Mouse (Mus musculus) C2C12 (cell line): ENCODE data around the gene Plcb4. TPM values are rescaled to one million over a fixed set of nuclear protein-coding genes. Genes with fewer than 3 reads are reported as not detected.

Experiments used
- H3K27me3 ChIP-seq: one replicate; pipeline ENCODE4 v1.6.1; 2011; ENCODE audit not compliant: control insufficient read depth, insufficient read depth, insufficient read length
- H3K36me3 ChIP-seq: one replicate; pipeline ENCODE4 v1.6.1; 2011; ENCODE audit not compliant: control insufficient read depth, insufficient read depth
- H3K4me3 ChIP-seq: one replicate; pipeline ENCODE4 v1.5.1; 2011; ENCODE audit warnings: mild to moderate bottlenecking, control low read depth; ENCODE audit not compliant: poor library complexity, insufficient read depth, severe bottlenecking
- H3K79me2 ChIP-seq: one replicate; pipeline ENCODE4 v1.6.1; 2011; ENCODE audit not compliant: control insufficient read depth, insufficient read depth
- H3K79me3 ChIP-seq: one replicate; pipeline ENCODE4 v1.6.1; 2011; ENCODE audit warnings: low read depth, control low read depth
- H3ac ChIP-seq: one replicate; pipeline ENCODE3; 2011; ENCODE audit warnings: low read depth; ENCODE audit not compliant: control insufficient read depth, insufficient read length
- CEBPB ChIP-seq: IDR thresholded peaks from one replicate; pipeline ENCODE4 v1.6.1; 2011; ENCODE audit warnings: low read depth, mild to moderate bottlenecking, control low read depth, moderate library complexity
- CTCF ChIP-seq: IDR thresholded peaks from one replicate; pipeline ENCODE4 v1.5.1; 2011; ENCODE audit not compliant: control insufficient read depth, insufficient read depth, insufficient read length
- FOSL1 ChIP-seq: IDR thresholded peaks from one replicate; pipeline ENCODE4 v1.8.0; 2011; ENCODE audit warnings: mild to moderate bottlenecking, low read length; ENCODE audit not compliant: poor library complexity, insufficient read depth, severe bottlenecking
- MAX ChIP-seq: IDR thresholded peaks from one replicate; pipeline ENCODE4 v1.6.1; 2011; ENCODE audit warnings: mild to moderate bottlenecking, control low read depth
- MYOD1 ChIP-seq: IDR thresholded peaks from one replicate; pipeline ENCODE4 v1.6.1; 2011; ENCODE audit warnings: low read depth; ENCODE audit not compliant: control insufficient read depth, insufficient read length
- MYOG ChIP-seq: IDR thresholded peaks from one replicate; pipeline ENCODE4 v1.6.1; 2011; ENCODE audit not compliant: control insufficient read depth, insufficient read length; ENCODE audit errors: extremely low read depth
- USF1 ChIP-seq: IDR thresholded peaks from one replicate; pipeline ENCODE4 v1.6.1; 2011; ENCODE audit warnings: low read depth, mild to moderate bottlenecking, control low read depth, moderate library complexity
- polyA plus RNA-seq: library from polyadenylated mRNA; unstranded; fragments of >200 nt; fragmentation: generic; extraction: Trizol; gene quantifications from one replicate; pipeline ENCODE4 v1.2.1, GENCODE M21; 2012; ENCODE audit warnings: missing spikeins

Gene Plcb4
- polyA plus RNA-seq, 1 experiment, result 3.0 TPM

GRCm38 (mm10) chr2:135873761-135874160 lies 214.9 kb downstream of the Plcb4 start:
- Histone ChIP-seq H3K79me2 (no peaks in the 10 kb centered on the region), H3K27me3 (no peaks in the 10 kb centered on the region), H3ac (no peak overlapping the region), H3K36me3 (no peaks in the 10 kb centered on the region), H3K4me3 (no peak overlapping the region), H3K79me3 (no peaks in the 10 kb centered on the region)
- TF ChIP-seq MYOG, result no peak
- no peak for TF ChIP-seq USF1
- TF ChIP-seq CEBPB, result no peak
- no peak for TF ChIP-seq MAX
- TF ChIP-seq FOSL1, result no peak
- no peak for TF ChIP-seq CTCF

GRCm38 (mm10) chr2:135875549-135875948 lies 216.7 kb downstream of the Plcb4 start:
- Histone ChIP-seq H3K4me3 (no peak overlapping the region), H3K27me3 (no peaks in the 10 kb centered on the region), H3ac (no peak overlapping the region), H3K79me2 (no peaks in the 10 kb centered on the region), H3K79me3 (no peaks in the 10 kb centered on the region), H3K36me3 (no peaks in the 10 kb centered on the region)
- TF ChIP-seq MYOG (no peak), MAX (no peak), MYOD1 (no peak), USF1 (no peak), FOSL1 (no peak), CTCF (no peak), CEBPB (no peak)

- Histone ChIP-seq H3K4me3 (no peak overlapping the region), H3K36me3 (no peaks in the 10 kb centered on the region), H3ac (no peak overlapping the region), H3K79me3 (no peaks in the 10 kb centered on the region), H3K27me3 (no peaks in the 10 kb centered on the region), H3K79me2 (no peaks in the 10 kb centered on the region)
- no peak for TF ChIP-seq MYOD1
- TF ChIP-seq MAX, result no peak
- no peak for TF ChIP-seq FOSL1
- TF ChIP-seq CEBPB, result no peak
- TF ChIP-seq USF1, result no peak
Measured at GRCm38 (mm10) chr2:135879356-135879755, 220.5 kb downstream of the Plcb4 start.

GRCm38 (mm10) chr2:135880269-135880760 lies 221.5 kb downstream of the Plcb4 start:
- Histone ChIP-seq H3K79me2 (no peaks in the 10 kb centered on the region), H3K4me3 (no peak overlapping the region), H3K79me3 (no peaks in the 10 kb centered on the region), H3ac (no peak overlapping the region), H3K36me3 (no peaks in the 10 kb centered on the region), H3K27me3 (no peaks in the 10 kb centered on the region)
- TF ChIP-seq FOSL1 (no peak), MAX (no peak), USF1 (no peak), MYOD1 (no peak), CTCF (no peak), MYOG (no peak), CEBPB (no peak)

- TF ChIP-seq MAX (no peak), MYOG (no peak), MYOD1 (no peak), FOSL1 (no peak), CTCF (no peak), CEBPB (no peak), USF1 (no peak)
- Histone ChIP-seq H3K79me2 (no peaks in the 10 kb centered on the region), H3K27me3 (no peaks in the 10 kb centered on the region), H3K4me3 (no peak overlapping the region), H3K79me3 (no peaks in the 10 kb centered on the region), H3ac (no peak overlapping the region), H3K36me3 (no peaks in the 10 kb centered on the region)
Measured at GRCm38 (mm10) chr2:135883359-135883758, 224.5 kb downstream of the Plcb4 start.

- TF ChIP-seq FOSL1 (no peak), CTCF (no peak), USF1 (no peak), MYOG (no peak), MYOD1 (no peak), MAX (no peak), CEBPB (no peak)
Measured at GRCm38 (mm10) chr2:135884534-135885180, 225.8 kb downstream of the Plcb4 start.

More at GRCm38 (mm10) chr2:135884534-135885180, 225.8 kb downstream of the Plcb4 start:
- H3K4me3 ChIP-seq, result no peak overlapping the region
- no peaks in the 10 kb centered on the region for H3K36me3 ChIP-seq
- no peaks in the 10 kb centered on the region for H3K27me3 ChIP-seq
- H3ac ChIP-seq, result no peak overlapping the region
- H3K79me3 ChIP-seq, result no peaks in the 10 kb centered on the region
- H3K79me2 ChIP-seq, result no peaks in the 10 kb centered on the region
